Mouse (Mus musculus) megakaryocyte, embryonic 14.5 days (primary cell): ENCODE results near the gene Ppp3r1.

Source experiments
- FLI1 ChIP-seq: IDR thresholded peaks from 2 replicates; pipeline ENCODE4 v1.6.1; 2012; ENCODE audit warnings: low read length, inconsistent platforms, mixed read lengths
- GATA1 ChIP-seq: IDR thresholded peaks from 3 replicates; pipeline ENCODE4 v1.6.1; 2012; ENCODE audit warnings: mixed read lengths, low read length, inconsistent platforms, borderline replicate concordance

DNA sequence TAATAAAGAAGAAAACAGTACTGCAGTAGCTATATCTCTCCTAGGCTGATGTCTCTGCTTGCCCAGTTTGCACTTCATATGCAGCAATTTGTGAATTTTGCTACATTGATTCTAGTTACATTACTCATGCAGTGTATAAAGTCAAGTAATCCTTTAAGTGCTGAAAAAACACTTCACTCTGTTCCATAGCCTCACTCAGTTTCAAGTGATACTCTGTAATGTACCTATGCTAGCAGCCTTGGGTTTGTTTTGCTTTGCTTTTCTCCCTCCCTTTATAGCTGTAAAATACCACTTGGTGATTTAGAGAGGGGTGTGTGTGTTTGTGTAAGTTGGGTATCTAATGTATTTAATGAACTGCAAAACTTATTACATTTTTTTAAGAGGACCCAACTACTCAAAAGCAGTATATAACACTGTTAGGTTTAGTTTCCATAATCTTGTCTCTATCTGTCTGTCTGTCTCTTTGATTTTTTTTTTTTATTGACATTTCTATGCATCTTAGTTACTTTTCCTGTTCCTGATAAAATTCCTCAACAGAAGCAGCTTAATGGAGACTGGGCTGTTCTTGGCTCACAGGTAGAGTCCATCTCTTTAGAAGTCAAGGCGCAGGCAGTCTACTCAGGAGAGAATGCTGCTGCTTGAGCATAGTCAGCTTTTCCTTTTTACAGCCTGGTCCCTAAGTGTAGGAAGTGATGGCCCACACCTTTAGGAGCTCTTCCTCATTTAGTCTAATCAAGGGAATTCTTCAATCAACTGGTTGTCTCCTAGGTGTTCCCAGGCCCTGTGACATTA, 12.1 kb downstream of the Ppp3r1 start:
- no peak for TF ChIP-seq FLI1
- TF ChIP-seq GATA1, result no peak
